Mouse (Mus musculus) gastrocnemius, adult 2 months (tissue): ENCODE data around the gene Gm14137. TPM values are rescaled to one million over a fixed set of nuclear protein-coding genes. Genes with fewer than 3 reads are reported as not detected.

Experiments used
- DNase-seq: peaks from one replicate; pipeline ENCODE4 v3.0.0; 2022
- H3K27ac ChIP-seq: fragments of 200-600 bp; 2 replicates; pipeline ENCODE4 v1.8.1; 2022; ENCODE audit warnings: mild to moderate bottlenecking
- H3K4me3 ChIP-seq: fragments of 200-600 bp; 2 replicates; pipeline ENCODE4 v1.8.1; 2022; ENCODE audit warnings: mild to moderate bottlenecking, moderate library complexity
- CTCF ChIP-seq: fragments of 200-600 bp; IDR thresholded peaks from 2 replicates; pipeline ENCODE4 v1.8.1; 2022; ENCODE audit warnings: antibody characterized with exemption, mild to moderate bottlenecking, moderate library complexity
- intact Hi-C: fragments of 180-260 bp; cut with DNase I; formaldehyde crosslinking; loops from one replicate; pipeline ENCODE4 v1.15.1; 2025
- long read RNA-seq, 2 experiments: library from polyadenylated mRNA; stranded (forward); transcript quantifications; one replicate each; pipeline ENCODE4 v2.0.0; 2021
- total RNA-seq, 2 experiments: library from RNA; stranded (reverse); gene quantifications; 2 replicates each; pipeline ENCODE4 v1.2.3; 2021

Gm14137 gene
- total RNA-seq = not detected
- long read RNA-seq, experiment 1 = 0 reads
- long read RNA-seq, experiment 2 = 0 reads

DNA sequence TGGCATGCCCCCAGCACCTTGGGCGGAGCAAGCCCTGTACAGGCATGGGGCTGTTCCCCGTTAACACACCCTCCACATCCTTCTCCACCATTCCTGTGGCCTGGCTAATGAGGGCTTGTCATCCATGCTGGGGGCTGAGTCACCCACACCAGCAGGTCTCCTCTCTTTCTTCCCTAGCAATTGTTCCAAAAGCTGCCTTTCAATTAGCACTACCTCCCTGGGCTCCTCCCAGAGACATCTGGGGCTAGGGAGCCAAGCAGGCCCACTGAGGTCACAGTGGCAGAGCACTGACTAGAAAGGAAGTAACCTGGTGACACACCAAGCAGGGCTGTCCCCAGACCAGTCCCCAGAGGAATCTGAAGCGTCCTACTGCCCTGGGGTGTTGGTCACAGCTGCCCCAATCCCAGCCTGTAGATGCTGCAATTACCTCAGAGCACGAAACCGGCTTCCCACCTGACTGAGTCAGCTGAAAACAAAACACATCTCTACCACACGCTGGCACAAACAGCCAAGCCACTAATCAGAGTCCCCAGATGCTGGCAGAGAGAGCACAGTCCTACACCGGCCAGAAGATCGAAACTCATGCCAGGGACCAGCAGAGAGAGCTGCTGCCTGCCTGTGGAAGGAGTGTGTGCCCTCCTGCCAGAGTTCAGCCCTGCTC lies at the start of gene Gm14137:
Gene Gm14137, plus strand, starts transcription at position 519 of the 661 bp plus-strand sequence.
- intact Hi-C loops = no loop called here
- Histone ChIP-seq H3K4me3 (no peak within 1 kb of the TSS), H3K27ac (no peak within 1 kb of the TSS)

DNA sequence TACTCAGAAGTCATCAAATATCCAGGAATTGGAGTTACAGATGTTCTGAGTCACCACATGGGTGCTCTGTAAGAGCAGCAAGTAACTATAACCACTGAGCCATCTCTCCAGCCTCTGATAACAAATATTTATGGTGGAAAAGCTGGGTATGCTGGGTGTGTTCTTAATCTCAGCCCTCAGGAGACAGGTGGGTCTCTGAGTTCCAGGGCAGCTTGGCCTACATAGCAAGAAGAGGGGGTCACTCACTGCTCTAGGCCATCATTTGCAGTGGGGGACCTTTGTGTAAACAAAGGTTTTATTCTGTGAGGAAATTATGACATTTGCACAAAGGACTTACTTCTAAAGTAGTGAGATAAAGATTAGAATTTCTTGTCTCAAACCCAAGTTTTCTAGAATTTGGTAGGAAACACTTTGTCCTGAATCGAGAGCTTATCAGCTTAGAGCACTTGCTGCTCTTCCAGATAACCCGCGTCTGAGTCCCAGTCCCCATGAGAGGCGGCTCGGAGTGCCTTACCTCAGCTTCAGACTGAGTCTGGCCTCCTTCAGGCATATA lies 37.9 kb upstream of the Gm14137 start:
- intact Hi-C loops = no loop called here
- TF ChIP-seq CTCF = no peak
- H3K27ac ChIP-seq = no peak overlapping the region
- no peak for DNase-seq
- H3K4me3 ChIP-seq = no peak overlapping the region

More for the DNA sequence above, at the start of gene Gm14137:
- DNase-seq = no peak
- no peak for TF ChIP-seq CTCF

DNA sequence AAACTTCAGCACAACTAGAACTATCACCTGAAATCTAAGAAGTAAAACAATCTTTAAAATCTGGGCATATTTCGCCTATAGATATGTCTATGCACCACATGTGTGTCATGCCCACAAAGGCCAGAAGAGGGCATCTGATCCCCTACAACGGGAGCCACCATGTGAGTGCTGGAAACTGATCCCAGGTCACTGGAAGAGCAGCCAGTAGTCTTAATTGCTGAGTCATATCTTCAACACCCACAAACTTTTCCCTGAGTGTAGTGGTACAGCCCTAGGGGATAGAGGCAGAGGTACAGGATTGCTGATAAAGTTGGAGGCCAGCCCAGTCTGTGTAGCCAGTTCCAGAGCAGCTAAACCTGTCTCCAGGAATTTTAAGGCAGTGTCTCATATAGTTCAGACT lies 29.1 kb upstream of the Gm14137 start:
- Histone ChIP-seq H3K27ac (no peak overlapping the region), H3K4me3 (no peak overlapping the region)
- peak; percentile 39; the same call in 1 of the 2 replicates for TF ChIP-seq CTCF
- DNase-seq = no peak
- intact Hi-C loops = no loop called here

DNA sequence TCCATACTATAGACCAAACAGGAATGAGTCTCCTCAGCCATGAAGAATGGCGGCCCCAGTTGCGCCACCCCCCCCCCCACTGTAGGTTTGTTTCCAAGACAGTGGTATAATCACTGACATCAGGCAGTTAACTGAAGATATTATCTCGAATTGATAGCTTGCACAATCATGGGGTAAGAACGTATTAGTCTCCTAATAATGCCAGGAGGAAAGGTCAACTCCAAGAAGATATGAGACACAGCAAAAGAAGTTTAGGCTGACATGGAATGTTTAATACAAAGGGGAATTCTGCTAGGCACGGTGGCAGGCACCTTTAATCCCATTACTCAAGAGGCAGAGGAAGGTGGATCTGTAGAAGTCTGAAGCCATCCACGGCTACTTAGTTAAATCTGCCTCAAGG lies 27.9 kb upstream of the Gm14137 start:
- H3K4me3 ChIP-seq = no peak overlapping the region
- DNase-seq = no peak
- intact Hi-C loops = no loop called here
- TF ChIP-seq CTCF = no peak
- no peak overlapping the region for H3K27ac ChIP-seq

DNA sequence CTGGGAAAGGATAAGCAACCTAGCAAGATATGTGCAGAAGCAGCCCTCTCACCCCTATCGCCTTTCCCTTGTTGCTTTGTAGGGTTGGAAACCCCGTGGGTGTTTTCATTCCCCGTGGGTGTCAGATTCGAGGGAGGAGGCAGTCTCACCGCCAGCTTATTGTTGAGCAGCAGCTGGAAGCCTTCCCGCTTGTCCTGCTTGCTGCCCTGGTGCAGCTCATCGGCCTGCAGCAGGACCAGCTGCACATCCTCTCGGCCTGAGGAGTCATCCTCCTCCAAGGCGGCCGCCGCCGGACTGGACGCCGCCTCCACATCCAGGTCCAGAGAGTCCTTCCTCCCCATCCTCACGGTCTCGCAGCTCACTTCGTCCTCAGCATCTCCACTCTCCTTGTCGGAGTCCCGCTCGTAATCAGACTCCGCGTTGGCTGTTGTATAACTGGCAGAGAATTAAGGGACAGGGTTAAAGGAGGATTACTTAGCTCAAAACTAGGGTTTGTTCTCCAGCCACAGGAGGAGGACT lies 27.1 kb upstream of the Gm14137 start:
- no peak overlapping the region for H3K27ac ChIP-seq
- H3K4me3 ChIP-seq = no peak overlapping the region
- TF ChIP-seq CTCF = no peak
- DNase-seq = no peak
- intact Hi-C loops = no loop called here

DNA sequence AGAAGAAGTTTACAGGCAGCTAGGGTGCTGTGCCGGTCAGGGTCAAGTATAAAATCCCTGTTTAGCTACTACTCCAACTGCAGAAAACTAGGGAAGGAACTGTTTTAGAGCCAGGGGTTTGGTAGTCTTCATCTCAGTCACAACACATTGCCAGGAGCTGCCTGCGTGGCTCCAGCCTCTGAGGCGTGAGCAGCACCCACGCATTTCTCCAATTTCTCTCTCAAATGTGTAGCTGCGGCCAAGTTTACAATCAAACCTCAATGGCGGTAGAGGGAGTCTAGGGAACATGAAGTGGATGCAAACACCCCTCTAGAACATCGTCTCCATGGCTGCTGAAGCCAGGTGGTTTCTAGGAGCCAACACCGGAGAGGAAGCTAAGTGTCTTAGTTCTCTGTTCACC lies 26.5 kb upstream of the Gm14137 start:
- Histone ChIP-seq H3K4me3 (no peak overlapping the region), H3K27ac (no peak overlapping the region)
- no peak for DNase-seq
- TF ChIP-seq CTCF = no peak
- intact Hi-C loops = no loop called here

DNA sequence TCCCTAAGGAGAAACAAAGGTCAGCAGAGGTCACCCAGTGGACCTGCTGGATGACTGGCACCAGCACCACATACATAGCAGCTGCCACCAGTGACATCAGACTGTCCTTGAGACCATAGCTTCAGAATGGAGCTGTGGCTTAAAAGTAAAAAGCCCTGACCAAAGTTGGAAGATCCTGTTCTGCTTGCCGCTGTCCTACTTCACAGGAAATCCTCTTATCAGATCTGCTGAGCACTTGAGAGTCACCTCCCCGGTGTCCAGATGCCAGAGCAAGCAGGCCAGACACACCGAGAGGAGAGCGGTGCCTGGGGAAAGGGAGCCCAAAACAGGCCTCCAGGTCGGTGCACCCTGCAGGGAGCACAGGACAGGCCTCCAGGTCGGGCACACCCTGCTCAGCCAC lies 22.1 kb upstream of the Gm14137 start:
- DNase-seq = no peak
- TF ChIP-seq CTCF = no peak
- Histone ChIP-seq H3K27ac (no peak overlapping the region), H3K4me3 (no peak overlapping the region)
- intact Hi-C loops = no loop called here

DNA sequence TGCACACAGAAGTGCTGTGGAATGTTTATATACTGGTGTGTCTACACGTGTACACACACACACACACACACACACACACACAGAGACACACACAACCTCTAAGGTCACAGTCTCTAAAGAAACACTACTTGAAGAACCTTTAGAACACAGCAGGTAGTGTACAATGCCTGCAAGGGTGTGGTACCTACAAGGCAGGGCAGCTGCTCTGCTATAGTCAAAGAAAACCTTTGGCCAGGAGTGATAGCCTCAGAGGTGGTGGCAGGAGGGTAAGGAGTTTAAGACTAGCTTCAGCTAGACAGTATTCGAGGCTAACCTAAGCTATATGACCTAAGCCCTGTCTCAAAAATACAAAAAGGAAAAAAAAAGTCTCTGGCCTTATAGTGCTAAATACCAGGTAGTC lies 19.6 kb upstream of the Gm14137 start:
- Histone ChIP-seq H3K4me3 (no peak overlapping the region), H3K27ac (no peak overlapping the region)
- intact Hi-C loops = no loop called here
- DNase-seq = no peak
- no peak for TF ChIP-seq CTCF

DNA sequence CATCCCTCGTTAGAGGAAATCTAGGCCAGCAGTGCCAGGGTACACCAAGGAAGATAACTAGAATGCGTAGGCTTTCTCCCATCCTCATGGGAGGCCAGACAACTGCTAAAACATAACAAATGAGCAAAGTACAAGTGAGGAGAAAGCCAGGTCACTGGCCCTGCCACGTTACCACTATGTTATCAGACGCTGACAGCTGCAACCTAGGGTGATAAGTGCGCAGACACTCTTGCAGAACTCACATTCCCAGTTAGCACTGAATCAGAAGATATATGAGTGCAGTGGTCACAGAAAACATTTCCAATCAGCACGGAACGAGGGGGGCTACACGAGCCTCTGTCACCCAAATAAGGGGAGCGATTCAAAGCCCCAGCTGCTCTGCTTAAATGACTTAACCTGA lies 18.9 kb upstream of the Gm14137 start:
- DNase-seq = no peak
- no peak overlapping the region for H3K27ac ChIP-seq
- intact Hi-C loops = no loop called here
- peak overlapping the region; percentile 89 for H3K4me3 ChIP-seq
- TF ChIP-seq CTCF = no peak

DNA sequence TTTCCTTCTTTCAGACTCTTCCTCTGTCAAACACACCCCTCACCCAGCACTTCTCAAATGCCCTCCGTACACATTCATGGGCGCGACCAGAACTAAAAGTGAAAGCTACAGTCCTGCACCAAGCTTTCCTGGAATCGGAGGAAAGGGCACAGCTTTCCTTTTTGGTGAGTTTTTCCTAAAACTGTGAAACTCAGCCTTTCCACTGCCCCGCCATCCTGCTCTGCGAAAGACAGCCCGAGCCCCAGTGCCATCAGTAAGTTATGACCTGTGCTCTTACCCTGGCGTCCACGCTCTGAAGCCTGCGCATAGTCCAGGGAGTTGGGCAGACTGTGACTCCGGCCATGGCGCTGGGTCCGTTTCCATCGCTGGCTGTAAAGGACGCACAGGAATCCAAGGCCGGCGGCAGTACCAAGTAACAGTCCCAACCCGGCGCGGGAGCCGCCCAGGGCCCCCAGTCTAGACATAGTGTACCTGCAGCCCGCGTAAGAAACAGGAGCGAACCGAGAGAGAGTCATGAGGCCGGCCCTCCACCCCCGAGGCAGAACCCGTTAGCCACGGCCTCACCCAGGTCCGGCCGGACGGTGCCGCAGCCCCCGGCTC lies 18.1 kb upstream of the Gm14137 start:
- DNase-seq = no peak
- peak overlapping the region; percentile 91 for H3K27ac ChIP-seq
- intact Hi-C loops = no loop called here

DNA sequence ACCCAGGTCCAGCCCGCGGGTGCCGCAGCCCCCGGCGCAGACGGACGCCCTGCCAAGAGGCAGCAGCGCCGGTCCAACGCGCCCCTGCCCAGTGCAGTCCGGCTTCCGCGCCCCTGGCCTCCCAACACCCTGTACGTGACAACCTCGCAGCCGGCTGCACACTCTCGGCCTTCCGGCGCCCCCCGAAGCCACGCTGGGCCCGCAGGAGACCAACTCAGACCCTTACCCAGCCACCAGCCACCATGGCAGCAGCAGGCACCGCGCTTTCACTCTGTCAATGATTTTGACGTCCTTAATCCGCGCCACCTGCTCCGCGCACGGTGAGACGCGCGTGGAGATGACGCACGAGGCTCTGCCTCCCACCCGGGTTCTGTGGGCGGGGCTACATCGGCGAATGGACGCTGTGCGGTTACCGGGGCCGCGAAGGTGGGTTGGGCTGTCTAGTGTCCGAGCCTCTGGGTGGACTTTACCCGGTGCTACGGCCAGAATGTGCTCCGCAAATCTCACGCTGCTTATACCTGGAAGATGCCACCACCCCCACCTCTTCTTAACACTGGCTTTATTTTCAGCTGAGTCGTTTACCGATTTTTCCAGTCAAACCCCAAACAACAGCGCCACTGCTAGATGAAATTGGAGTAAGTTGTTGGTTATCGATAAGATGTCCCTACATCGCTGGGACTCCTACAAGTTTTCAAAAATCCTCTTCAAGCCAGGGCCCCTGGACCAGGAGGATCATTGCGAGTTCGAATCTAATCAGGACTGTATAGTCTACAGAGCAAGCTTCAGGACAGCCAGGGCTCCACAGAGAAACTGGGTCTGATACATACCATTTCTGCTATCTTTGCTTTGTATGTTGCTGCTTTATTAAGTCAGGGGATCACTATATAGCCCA lies 17.4 kb upstream of the Gm14137 start, which contains the start of gene Rmdn3:
Gene Rmdn3, minus strand, starts transcription at position 354 of the 892 bp plus-strand sequence.
- DNase-seq = peak; percentile 94
- Histone ChIP-seq H3K4me3 (peak within 1 kb of the TSS; percentile 89), H3K27ac (peak within 1 kb of the TSS; percentile 91)
- intact Hi-C loops = no loop called here
- TF ChIP-seq CTCF = no peak

More for the DNA sequence above, 18.1 kb upstream of the Gm14137 start:
- H3K4me3 ChIP-seq = peak overlapping the region; percentile 89
- TF ChIP-seq CTCF = no peak

DNA sequence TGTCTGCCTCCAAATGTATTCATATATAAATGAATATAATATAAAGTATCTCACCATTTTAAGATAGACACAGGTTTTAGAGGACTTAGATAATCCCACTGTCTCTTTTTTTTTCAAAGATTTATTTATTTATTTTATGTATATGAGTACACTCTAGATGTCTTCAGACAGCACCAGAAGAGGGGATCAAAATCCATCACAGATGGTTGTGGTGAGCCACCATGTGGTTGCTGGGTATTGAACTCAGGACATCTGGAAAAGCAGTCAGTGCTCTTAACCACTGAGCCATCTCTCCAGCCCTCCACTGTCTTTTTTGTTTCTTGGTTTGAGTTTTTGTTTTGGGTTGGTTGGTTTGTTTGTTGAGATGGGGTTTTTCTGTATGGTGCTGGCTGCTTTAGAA lies 16.5 kb upstream of the Gm14137 start:
- Histone ChIP-seq H3K4me3 (no peak overlapping the region), H3K27ac (no peak overlapping the region)
- intact Hi-C loops = no loop called here
- no peak for DNase-seq
- TF ChIP-seq CTCF = no peak
